Mouse (Mus musculus): ENCODE data around the gene Slc10a4. TPM values are rescaled to one million over a fixed set of nuclear protein-coding genes. Genes with fewer than 3 reads are reported as not detected.
A peak's percentile ranks its signal among the peaks of the same experiment; 100 is the strongest.
"Not testable (repeated sequence)": the region's sequence is repeated elsewhere in the genome, so short reads cannot be mapped to it uniquely, and the experiment has no call there.

Slc10a4 gene
- total RNA-seq (2021): not detected

- DNase-seq: peak; percentile 26 to 29
- intact Hi-C loops (cut with DNase I): loop anchor here (5.0 kb wide), 1 partner anchor 420 kb away; the partner anchor contains the start of gene Gm5868
Measured at GRCm38 (mm10) chr5:73006784-73007581, at the start of gene Slc10a4. Gene Slc10a4, plus strand, starts transcription at chr5:73006883.

- no peak for DNase-seq
- intact Hi-C loops (cut with DNase I): loop anchor here (5.0 kb wide), 1 partner anchor 65 kb away; no protein-coding TSS in a partner anchor
Measured at GRCm38 (mm10) chr5:72957281-72957680, 49.4 kb upstream of the Slc10a4 start.

GRCm38 (mm10) chr5:72960096-72960495 lies 46.6 kb upstream of the Slc10a4 start:
- no peak for DNase-seq
- intact Hi-C loops (cut with DNase I): no loop called here

GRCm38 (mm10) chr5:72965706-72966105 lies 41.0 kb upstream of the Slc10a4 start:
- intact Hi-C loops (cut with DNase I): no loop called here
- DNase-seq: no peak

- DNase-seq: no peak
- intact Hi-C loops (cut with DNase I): no loop called here
Measured at GRCm38 (mm10) chr5:72972435-72972834, 34.2 kb upstream of the Slc10a4 start.

GRCm38 (mm10) chr5:72972934-72973333 lies 33.7 kb upstream of the Slc10a4 start:
- intact Hi-C loops (cut with DNase I): no loop called here
- no peak for DNase-seq

GRCm38 (mm10) chr5:72974602-72975001 lies 32.1 kb upstream of the Slc10a4 start, which contains the start of gene Gm10135:
Gene Gm10135, minus strand, starts transcription at chr5:72974702.
- DNase-seq: no peak
- intact Hi-C loops (cut with DNase I): no loop called here

- intact Hi-C loops (cut with DNase I): no loop called here
- no peak for DNase-seq
Measured at GRCm38 (mm10) chr5:72975996-72976395, 30.7 kb upstream of the Slc10a4 start.

- no peak for DNase-seq
- intact Hi-C loops (cut with DNase I): no loop called here
Measured at GRCm38 (mm10) chr5:72976539-72976938, 30.1 kb upstream of the Slc10a4 start.

- intact Hi-C loops (cut with DNase I): loop anchor here (1.0 to 10.0 kb wide), 4 partner anchors 68 to 398 kb away; no protein-coding TSS in a partner anchor
- DNase-seq: peak; percentile 38 to 51
Measured at GRCm38 (mm10) chr5:72984091-72984490, 22.6 kb upstream of the Slc10a4 start.

GRCm38 (mm10) chr5:72987786-72988185 lies 18.9 kb upstream of the Slc10a4 start:
- intact Hi-C loops (cut with DNase I): loop anchor here (10.0 kb wide), 1 partner anchor 317 kb away; no protein-coding TSS in a partner anchor
- DNase-seq: no peak

- DNase-seq: no peak
- intact Hi-C loops (cut with DNase I): loop anchor here (10.0 kb wide), 1 partner anchor 315 kb away; no protein-coding TSS in a partner anchor
Measured at GRCm38 (mm10) chr5:72989756-72990155, 16.9 kb upstream of the Slc10a4 start.

- no peak for DNase-seq
- intact Hi-C loops (cut with DNase I): no loop called here
Measured at GRCm38 (mm10) chr5:72992474-72992873, 14.2 kb upstream of the Slc10a4 start.

GRCm38 (mm10) chr5:72994424-72994823 lies 12.3 kb upstream of the Slc10a4 start:
- no peak for DNase-seq
- intact Hi-C loops (cut with DNase I): no loop called here

- intact Hi-C loops (cut with DNase I): no loop called here
- DNase-seq: no peak
Measured at GRCm38 (mm10) chr5:72994928-72995327, 11.8 kb upstream of the Slc10a4 start.

- no peak for DNase-seq
- intact Hi-C loops (cut with DNase I): no loop called here
Measured at GRCm38 (mm10) chr5:72995379-72995778, 11.3 kb upstream of the Slc10a4 start.

- DNase-seq; intact Hi-C loops (cut with DNase I): not testable (repeated sequence)
Measured at GRCm38 (mm10) chr5:72998546-72998945, 8.1 kb upstream of the Slc10a4 start.

- intact Hi-C loops (cut with DNase I): no loop called here
- DNase-seq: no peak
Measured at GRCm38 (mm10) chr5:73004046-73004445, 2.6 kb upstream of the Slc10a4 start.

GRCm38 (mm10) chr5:73007582-73007959 lies 888 bp downstream of the Slc10a4 start:
- intact Hi-C loops (cut with DNase I): loop anchor here (5.0 kb wide), 1 partner anchor 420 kb away; the partner anchor contains the start of gene Gm5868

GRCm38 (mm10) chr5:73008230-73008629 lies 1.5 kb downstream of the Slc10a4 start:
- DNase-seq: not testable (repeated sequence)
- intact Hi-C loops (cut with DNase I): loop anchor here (5.0 kb wide), 1 partner anchor 421 kb away; the partner anchor contains the start of gene Gm5868

More at GRCm38 (mm10) chr5:73007582-73007959, 888 bp downstream of the Slc10a4 start:
- DNase-seq: no peak

- DNase-seq; intact Hi-C loops (cut with DNase I): not testable (repeated sequence)
Measured at GRCm38 (mm10) chr5:73011806-73012205, 5.1 kb downstream of the Slc10a4 start.
